Mouse (Mus musculus) kidney, adult 9 months (tissue): ENCODE measurements around the gene Adamts20.

Experiments used
- DNase-seq: peaks from one replicate; pipeline ENCODE4 v3.0.0; 2022

Gene Adamts20

DNA sequence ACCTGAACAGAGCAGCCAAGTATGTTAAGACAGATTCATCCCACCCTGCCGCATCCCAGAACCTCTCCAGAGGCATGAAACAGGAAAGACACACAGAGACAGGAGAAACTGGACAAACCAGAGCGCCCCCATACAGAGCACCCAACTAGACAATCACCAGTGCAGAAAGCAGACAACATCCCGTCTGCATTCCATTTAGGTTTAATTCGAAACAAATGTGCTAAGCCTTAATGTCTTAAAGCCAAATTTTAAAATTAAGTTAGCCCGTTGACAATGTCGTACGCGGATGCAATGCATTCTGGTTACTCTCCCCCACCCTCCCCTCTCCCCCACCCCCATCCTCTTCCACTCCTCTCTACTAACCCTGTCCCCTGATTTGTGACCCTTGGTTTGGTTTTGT lies 126.2 kb downstream of the Adamts20 start:
- DNase-seq: no peak

DNA sequence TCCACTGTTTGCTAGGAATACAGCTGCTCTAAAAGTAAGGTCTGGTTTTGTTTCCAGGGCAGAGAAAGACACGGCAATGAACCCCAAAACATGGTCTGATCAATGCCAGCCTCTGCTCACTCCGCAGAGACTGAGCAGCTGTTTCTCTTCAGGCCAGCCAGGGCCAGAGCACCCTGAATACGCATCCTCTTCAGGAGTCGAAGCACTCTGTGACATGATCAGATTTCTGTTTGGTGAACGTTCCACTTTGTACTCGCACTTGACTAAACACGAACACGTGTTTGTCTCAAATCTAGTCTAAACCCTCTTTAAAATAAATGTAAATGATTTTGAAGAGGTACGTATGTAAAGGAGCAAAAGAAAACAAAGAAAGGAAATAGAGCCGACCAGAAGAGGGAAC lies 130.6 kb downstream of the Adamts20 start:
- DNase-seq: no peak

DNA sequence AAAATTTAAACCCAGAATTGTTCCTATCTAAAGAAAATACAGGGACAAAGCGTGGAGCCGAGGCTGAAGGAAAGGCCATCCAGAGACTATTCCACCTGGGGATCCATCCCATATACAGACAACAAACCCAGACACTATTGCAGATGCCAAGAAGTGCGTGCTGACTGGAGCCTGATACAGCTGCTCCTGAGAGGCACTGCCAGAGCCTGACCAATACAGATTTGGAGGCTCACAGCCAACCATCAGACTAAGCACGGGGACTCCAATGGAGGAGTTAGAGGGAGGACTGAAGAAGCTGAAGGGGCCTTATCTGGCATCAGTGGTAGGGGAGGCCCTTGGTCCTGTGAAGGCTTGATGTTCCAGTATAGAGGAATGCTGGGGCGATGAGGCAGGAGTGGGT lies 138.6 kb downstream of the Adamts20 start:
- no peak for DNase-seq

DNA sequence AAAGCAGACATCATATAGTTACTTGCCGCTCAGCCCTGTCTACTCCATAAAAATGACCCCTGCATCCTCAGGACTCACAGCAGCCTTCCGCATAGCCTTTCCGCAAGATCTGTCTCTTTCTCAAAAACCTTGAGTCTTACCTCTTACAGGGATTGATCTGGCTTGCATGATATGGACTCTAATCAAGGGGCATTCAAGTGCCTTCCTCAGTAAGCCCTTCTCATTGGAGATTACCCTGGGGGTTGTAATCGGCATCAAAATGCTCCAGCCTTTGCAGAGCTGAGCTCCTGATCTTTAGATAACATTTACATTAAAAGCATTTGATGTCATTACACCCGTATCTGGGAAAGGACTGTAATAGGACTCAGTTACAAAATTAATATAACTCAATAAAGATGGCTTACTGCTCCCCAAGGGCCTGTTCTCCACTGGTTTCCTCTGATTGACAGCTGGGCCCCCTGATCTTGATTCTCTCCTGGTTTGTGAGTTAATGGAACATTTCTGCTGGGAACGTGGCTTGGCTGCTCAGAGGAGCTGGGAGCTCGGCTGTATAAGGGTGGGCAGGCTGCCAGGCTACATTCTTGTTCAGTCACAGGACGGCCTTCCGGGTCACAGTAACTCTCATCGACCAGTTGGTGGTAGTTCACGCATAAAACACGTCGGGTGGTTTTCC lies 139.6 kb downstream of the Adamts20 start:
- peak; percentile 72 for DNase-seq

DNA sequence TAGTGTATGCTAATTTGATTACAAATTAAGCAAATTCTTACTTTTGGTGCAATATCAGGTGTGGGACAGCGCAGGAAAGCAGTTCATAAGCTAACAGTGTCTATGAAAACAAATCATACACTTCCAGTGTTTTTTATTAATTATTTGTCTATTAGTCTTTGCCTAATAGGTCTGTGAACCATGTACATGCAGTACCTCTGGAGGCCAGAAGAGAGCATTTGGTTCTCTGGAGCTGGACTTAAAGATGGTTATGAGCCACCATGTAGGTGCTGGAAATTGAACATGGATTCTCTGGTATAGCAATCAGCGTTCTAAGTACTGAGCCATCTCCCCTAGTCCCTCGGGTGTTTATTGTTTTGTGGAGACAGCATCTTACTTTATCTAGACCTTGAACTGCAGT lies 149.0 kb downstream of the Adamts20 start:
- DNase-seq: no peak

DNA sequence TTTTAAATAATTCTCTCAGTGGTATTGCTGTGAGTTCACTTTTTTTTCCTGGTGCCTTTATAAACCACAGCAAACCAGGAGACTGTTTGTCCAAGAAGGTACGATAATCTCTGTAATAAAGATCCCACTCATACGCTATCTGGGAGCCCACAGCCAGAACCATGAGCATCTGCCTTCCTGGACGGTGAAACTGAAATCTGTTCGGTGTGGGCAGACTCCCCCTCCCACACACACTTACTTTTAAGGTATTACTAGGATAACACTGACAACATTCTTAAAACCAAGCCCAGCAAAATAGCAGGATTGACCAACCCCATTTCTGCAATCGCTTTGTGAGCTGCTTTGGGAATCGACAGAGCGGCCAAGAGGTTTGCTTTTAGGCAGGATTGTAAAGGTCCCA lies 155.5 kb downstream of the Adamts20 start:
- DNase-seq: no peak

DNA sequence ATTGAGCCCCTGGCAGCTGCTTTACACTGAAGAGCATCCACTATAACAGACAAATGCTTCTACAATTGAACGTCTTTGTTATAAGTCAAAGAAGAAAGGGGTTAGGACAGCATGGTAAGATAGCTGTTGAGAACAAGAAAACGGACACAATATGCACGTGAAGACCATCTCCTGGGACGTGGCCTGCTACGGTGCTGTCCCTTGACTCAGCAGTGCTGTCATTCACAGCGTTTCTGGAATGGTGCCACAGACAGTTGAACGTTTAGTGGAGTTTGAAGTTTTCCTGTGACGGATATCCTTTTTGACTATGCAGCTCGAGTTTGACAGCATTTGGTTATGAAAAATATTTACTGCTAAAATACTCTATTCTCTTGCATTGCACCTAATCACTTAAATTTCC lies 157.3 kb downstream of the Adamts20 start:
- DNase-seq: no peak

DNA sequence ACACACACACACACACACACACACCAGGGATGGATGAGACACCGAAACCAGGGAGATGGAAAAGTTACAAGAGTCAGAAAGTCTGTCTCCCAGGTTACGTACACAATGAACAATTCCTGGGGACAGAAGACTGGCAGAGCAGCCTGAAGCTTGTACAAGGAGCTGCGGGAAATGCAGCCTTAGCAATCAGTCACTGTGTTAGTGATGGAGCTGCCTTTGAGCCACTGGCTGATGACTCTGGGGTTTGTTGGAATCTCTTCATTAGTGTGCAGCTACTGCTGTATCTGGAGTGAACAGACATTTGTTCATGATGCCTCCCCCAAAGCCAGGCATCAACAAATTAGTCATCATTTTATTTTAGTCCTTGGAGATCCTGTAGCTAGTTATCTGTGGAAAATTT lies 162.1 kb downstream of the Adamts20 start:
- no peak for DNase-seq

DNA sequence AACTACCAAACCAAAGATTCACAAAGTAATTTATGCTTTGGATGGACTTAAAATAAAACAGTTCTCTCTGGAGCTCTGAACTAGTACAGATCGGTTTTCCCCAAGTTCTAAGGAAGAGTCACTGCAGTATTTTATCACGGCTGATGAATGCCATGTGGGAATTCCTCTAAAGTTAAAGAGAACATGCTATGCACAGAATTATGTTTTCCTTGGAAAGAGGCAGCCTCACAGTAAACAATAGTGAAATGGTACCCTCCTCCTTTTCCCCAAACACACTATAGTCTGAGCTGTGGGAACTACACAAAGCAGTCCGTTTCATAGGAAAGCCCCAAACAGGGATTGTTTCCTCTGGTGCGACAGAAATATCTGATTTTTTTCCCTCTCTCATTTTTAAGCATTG lies 171.1 kb downstream of the Adamts20 start:
- no peak for DNase-seq

DNA sequence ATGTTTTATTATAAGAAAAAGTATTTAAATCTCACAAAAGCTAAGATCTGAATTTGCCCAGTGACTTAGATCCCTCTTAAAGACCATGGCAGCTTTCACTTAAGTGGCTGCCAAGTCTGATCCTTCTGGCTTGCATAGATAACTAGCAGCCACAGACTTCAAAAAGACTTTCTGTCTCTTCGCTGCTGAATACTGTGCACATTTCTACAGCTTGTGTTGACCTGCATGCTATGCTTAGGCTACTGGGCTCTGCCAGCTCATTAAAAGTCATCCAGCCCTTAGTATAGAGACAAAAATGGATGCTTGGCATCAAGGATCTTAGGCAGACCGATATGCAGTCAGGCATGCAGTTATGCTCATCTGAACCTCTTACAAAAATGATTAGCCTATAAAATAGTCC lies 177.2 kb downstream of the Adamts20 start:
- DNase-seq: no peak

DNA sequence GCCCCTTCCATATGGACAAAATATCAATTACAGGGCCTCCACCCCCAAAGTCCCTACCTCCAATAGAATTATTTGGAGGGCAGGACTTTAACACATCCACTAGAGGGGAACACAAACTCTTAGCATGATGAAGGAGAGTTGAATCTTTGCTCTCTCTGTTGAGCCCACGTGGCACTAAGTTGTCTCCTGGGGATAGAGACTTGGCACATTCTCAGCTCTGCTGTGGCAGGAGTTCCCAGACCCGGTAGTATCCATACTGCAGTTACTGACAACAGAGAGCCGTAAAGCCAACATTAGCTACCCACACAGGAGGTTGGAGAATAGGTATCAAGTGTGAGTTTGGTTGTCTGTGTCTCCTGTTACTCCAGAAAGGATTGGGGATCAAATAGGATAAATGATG lies 177.7 kb downstream of the Adamts20 start:
- no peak for DNase-seq

DNA sequence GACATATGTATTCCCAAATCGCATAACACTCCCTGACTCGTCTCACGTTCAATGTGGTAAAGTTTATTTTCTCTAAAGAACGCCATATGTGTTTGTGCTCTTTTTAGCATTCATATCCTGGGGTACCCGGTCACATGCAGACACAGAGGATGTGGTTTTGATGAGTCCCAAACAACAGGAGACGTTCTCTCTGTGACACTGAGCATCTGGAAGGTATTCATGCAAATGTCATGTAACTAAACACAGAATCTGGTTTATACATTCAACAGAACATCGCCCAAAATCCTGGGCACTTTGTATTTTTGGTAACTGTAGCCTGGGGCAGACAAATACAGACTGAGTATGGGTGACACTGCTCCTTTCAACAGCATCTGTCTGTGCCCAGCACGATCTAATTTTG lies 188.8 kb downstream of the Adamts20 start:
- DNase-seq: no peak

DNA sequence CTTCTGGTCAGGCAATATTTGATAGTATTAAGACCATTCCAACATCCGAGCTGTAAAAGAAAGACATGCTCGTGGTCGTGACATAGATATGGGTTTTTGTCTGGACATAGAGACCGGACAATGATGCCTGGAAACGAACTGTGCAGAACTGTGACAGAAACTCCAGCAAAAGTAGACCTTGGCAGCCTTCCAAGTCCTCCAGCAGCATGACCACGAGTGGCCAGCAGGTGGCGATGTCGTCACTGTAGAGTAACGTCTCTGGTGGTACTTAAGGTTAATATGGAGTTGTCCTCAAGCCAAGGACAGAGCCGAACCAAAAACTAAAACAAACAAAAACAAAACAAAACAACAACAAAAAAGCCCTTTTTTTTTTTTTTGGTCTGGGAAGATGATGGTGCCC lies 199.6 kb downstream of the Adamts20 start:
- peak; percentile 86 for DNase-seq

DNA sequence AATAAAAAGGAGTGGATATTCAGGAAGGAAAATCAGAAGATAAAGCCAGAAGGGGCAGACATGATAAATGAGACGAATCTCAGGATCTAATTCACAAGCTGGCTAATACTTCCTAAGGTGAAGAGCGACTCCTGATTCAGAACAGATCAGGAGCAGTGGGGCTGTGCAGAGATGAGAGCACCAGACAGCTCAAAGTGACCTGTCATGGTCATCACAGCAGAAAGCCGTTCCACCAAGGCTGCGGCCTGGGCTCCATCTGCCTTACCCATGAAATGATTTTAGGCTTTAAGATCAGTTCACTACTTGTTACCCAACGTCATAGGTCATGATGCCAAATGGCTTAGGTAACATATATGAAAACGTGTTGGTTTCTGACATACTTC lies 200.7 kb downstream of the Adamts20 start:
- no peak for DNase-seq

DNA sequence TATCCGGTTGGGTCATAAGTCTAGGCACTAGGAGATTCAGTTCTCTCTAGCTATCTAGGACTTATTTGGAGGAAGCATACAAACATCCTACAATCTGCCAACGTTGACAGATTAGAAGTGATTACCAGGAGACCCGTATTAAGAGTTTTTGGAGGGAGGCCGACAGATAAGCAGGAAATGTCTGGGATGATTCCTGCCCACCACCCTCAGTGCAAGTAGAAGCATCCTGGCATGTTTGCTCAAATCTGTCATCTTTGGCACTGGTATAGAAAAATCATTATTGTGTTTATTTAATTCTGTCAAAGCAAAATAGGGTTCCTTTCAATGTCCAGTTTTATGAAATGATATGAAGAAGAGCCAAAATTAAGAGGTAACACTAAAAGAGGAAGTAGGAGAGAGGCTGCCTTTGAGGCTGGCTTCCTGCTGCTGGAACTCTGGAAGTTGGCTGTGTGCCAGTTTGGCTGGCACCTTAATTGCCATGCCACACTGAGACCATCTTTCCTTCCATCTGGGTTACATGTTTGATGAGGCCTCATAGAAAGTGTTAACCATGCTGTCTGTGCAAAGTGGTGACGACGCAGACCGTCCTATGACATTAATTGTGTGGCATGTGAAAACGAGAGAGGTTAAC lies 201.2 kb downstream of the Adamts20 start:
- no peak for DNase-seq

DNA sequence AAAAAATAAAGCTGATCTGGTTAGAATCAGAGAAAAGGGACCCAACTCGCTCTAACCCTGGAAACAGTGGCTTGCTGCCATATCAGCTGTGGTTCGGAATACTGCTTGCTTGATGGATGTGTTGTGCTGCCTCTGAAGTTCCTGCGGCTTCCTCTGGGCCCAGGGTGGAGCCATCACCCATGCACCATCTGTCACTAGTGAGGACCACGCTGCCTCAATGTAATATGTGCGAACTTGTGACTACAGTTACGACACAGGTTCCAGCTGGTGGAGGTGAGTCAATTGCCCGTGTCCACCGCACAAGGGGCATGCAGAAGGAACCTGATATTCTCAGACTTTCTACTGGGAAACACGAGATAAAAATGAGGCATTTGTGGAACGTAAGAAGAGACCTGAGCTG lies 202.0 kb downstream of the Adamts20 start:
- DNase-seq: no peak

DNA sequence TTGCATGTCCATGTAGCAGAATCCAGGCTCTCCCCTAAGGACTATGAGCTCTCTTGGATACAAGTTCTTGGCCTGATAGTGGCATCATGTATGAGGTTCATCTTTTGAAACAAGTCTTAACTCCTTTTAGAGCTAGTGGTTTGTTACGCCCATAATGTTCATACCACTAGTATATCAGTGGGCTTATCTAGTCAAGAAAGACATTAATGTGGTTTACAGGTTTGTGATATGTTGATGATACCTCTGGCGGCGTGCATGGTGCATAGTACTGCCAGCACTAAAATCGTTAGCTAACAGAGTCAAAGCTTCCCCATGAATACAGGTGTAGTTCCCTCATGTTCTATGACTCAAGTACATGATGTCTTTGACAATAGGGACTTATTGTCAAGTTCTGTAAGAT lies 205.7 kb downstream of the Adamts20 start:
- no peak for DNase-seq

DNA sequence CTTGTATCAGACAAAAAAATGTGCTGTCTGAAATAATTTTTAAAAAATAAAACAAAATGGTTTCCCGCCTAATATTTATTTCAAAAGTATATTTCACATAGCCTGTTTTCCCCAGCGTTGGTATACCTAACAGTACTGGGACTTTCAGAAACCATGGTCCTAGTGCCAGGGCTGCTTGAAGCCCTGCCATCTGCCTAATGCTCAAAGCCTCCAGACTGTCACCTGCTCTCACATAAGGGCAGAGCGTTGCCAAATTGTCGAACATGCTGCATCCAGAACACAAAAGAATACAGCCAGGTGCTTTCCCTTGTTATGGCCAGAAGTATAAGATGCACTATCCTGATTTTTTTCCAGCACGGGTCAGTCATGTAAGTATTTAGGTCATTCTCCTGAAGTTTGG lies 209.7 kb downstream of the Adamts20 start:
- no peak for DNase-seq

DNA sequence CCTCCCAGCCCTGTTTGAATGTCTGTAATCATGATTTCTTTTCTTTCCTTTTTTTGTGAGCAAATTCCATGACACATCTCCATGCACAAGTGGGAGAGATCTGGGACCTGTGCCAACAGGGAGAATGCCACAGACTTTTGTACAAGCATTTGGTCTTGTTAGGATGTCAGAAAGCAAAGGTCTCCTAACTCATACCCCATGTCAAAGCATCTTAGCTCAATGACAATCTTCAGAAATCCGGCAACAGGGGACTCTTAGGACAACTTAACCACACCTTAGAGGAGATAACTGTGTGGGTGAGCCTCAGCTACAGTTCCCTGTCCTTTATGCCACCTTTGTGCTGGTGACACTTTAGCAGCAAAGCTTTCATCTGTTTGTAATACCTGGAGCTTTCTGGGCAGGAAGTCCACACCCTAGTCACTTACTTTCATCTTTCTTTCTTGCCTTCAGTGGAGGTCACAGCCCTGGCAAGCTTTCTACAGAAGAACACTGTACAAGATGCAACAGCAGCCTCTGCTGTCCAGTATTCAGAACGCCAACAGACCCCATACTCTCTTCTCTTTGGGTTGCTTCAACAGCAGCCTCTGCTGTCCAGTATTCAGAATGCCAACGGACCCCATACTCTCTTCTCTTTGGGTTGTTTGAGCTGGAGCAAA lies 210.2 kb downstream of the Adamts20 start:
- DNase-seq: no peak

DNA sequence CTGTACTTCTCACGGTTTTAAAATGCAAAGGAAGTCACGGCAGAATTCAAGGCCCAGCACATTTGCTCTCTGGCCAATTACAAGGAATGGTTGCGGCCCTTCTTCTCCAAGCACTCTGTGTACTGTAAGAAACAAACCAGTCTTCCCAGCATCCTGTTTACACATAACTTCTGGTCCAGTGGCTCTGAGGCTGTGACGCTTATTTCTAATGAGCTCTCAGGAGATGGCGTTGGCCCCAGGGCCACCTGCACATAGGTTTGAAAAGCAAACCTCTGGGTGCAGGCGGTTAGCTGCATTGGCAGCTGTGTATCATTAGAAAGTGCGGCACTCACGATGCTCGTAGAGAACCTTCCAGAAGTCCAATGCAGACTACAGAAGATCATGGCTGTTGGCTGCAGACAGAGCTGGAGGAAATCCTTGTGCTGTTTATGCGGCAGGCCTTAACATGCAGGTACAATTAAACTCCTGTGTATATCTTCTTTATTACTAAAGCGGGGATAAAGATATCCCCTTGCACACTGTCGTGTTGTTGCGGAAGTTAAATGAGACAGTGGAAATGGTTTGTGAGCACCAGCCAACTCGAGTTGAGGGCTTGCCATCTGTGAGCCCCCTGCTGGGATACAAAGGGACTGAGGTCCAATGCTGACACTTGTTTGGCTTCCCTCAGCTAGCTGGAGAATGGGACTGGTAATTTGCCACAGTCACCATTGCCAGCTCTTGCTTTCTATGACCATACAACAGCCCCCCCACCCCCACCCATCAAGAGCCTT lies 210.9 kb downstream of the Adamts20 start:
- DNase-seq: no peak

DNA sequence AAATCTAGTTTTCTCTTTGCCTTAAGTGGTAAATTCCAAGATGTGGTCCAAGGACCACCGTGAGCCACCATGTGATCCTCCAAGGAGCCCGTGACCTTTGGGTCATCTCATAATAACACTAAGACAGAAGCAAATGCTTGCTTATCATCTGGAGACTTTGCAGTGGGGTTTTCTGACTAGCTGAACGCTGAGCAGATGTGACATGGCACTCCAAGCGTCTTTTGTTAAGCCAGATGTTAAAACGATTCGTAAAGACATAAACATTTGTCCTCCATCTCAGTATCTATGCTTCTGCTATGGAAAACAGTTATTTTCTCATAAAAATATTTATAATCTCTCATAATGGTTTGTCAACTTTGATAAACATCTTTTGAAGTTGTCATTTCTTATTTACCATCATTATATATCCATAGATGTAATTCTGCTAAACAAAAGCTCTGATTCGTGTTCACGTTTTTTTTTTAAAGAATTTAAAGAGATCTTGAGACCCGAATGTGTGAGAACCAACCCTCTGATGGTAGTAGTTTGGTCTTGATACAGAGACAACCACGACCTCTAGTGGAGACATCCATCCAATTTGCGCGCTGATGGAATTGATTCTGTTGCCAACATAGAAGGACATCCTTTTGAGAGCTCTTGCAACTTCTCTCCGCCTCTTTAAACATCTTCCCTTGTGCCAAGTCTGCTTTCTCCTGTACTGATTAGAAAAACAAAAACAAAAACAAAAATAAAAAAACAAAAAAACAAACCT lies 212.1 kb downstream of the Adamts20 start:
- no peak for DNase-seq

DNA sequence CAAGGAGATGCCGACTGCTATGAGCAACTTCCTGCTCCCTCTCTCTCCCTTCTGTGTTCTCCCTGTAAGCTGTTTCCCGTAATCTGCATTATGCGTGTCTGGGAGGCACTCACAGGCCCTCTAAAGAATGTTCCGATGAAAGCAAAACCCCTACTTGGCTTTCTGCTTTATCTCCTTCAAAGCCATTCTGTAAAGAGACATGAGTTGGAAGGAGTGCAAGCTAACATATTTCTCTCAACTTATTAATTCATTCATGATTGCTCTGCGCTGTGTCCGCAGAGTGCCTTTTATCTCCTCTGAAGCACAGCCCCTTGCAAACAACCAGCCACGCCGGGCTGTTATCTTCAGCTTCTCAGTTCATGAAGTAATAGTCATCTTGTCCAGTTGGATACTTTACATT lies 215.5 kb downstream of the Adamts20 start:
- no peak for DNase-seq

DNA sequence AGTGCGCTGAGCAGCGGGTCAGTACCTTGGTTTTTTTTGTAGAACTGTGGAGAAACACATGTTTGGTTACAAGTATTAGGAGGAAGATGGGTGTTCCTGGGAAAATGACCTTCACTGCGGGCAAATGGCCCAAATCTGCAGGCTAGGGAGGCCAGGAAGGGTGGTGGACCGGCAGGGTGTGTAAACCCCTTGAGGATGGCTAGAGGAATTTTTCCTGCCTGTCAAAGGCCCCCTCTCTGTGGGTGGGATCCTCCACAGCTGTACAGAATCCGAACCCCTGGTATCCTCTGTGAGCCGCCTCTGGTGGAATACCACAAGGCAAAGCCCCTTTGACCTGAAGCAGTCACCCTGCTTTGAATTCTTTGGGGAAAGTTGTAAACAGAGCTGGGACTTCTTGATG lies 216.8 kb downstream of the Adamts20 start:
- no peak for DNase-seq
